Mouse (Mus musculus): Measurements from ENCODE around the gene Tcaf3.

GRCm38 (mm10) chr6:42544846-42545245 lies 52.6 kb downstream of the Tcaf3 start:
- TF ChIP-seq POLR2A (IDR thresholded peaks at IDR 0.05; ENCODE audit: borderline replicate concordance, control insufficient read depth, low read depth, low read length), result no peak
- TF ChIP-seq CTCF (IDR thresholded peaks at IDR 0.05; ENCODE audit: control insufficient read depth, insufficient read depth, low read length), result no peak
